Mouse (Mus musculus): ENCODE measurements at regions not wholly inside any gene's neighbourhood (a gene's known extent, or its start where the extent isn't known, plus 50 kb on each side); places are given as distances from the start of the nearest gene placed in this dataset.
"Not testable (repeated sequence)": the region's sequence is repeated elsewhere in the genome, so short reads cannot be mapped to it uniquely, and the experiment has no call there.

DNA sequence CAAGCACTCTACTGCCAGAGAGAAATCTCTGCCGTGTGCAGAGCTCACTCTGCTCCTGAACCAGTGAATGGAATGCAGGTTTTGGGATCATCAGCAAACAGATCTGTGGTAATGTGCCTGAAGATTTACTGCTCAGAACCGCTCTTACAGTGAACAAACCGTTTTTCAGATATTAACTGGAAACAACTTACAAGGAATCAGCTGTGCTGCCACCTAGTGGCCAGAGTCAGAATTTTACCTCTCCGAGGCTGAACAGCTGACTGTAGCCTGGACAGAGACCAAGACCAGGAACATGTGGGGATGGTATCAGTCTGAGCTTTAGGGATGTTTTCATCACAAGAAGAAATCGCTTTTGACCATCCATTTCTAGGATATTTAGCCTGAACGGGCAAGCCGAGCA lies 65.3 kb downstream of the Gm15023 start:
- peak in 1 of 2 experiments; percentile 49 for DNase-seq (ENCODE audit: low spot score in 2 of 2)
- intact Hi-C loops (cut with DNase I): not testable (repeated sequence)

DNA sequence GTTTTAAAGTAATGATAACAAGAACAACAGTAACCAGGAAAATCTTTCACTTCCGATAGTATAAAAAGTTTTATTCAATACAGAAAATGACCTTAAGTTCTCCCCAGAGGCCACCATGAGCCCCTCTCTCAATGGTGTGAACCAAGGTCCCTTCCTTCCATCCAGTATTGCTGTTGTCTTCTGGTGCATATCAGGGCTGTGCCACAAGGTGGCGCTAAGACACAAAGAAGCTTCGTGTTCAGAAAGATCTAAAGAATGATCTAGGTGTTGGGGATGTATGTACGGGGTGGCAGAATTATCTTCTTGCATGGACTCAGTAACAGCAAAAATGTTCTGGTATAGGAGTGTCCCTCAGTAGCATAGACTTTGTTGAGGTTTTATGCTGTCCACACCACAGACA lies 66.6 kb downstream of the Gm15023 start:
- peak in 1 of 2 experiments; percentile 73 for DNase-seq (ENCODE audit: low spot score in 2 of 2)
- intact Hi-C loops (cut with DNase I): not testable (repeated sequence)

DNA sequence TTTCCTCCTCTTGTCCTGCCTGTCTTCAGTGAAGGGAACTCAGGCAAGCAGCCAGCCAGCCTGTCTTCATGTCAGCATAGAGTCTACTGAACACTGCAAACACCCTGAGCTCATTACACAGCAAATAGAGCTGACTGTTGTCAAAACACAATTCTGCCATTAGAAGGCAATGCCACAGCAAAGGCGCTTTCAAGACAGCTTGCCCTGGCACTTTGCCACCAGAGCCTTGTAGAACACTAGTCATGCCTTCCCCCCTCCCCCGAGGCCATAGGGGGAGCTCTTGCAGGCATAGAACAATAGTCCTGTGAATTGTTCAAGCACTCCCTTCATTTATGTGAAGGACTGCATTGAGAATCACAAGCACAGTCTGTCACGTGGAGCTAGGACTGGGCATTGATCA lies 75.8 kb downstream of the Gm15023 start:
- DNase-seq (ENCODE audit: low spot score in 2 of 2): peak; percentile 3 to 23
- intact Hi-C loops (cut with DNase I): no loop called here

DNA sequence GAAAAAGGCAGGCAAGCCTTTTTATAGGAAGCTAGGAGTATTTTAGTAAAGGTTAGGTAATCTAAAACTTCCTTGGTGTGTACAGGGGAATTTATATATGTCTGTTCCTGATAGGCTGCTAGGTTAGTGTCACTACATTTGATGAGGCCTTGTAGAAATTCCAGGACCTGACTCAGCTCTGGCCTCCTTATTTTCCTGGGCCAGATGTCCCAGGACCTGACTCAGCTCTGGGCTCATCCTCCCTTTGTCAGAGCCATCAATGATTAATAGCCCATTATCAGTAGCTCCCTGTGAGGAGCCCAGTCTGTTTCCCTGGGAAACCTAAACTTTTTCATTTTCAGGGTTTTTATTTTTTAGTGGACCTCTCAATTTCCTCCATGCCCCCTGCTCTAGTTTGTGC lies 79.3 kb downstream of the Gm15023 start:
- intact Hi-C loops (cut with DNase I): no loop called here

DNA sequence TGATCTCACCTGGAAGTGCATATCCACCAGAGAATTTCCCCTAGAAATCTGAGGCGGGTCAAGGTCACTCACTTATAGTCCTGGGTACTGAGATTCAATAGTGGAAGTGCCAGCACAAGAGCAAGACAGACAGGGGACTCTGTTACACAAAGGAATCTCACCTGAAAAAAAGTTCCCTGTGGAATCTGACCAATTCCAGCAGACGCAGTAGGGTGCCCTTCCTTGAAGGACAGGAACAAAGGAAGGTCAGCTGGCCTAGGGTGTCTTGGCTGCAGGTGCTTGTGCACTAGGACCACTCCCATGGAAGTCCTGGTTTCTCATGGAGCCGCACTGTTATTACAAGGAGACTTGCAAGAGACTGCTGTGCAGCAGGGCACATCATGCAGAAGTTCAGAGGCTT lies 81.2 kb downstream of the Gm15023 start:
- no peak for DNase-seq (ENCODE audit: low spot score in 2 of 2)
- intact Hi-C loops (cut with DNase I): no loop called here

More for the DNA sequence above, 79.3 kb downstream of the Gm15023 start:
- no peak for DNase-seq (ENCODE audit: low spot score in 2 of 2)

DNA sequence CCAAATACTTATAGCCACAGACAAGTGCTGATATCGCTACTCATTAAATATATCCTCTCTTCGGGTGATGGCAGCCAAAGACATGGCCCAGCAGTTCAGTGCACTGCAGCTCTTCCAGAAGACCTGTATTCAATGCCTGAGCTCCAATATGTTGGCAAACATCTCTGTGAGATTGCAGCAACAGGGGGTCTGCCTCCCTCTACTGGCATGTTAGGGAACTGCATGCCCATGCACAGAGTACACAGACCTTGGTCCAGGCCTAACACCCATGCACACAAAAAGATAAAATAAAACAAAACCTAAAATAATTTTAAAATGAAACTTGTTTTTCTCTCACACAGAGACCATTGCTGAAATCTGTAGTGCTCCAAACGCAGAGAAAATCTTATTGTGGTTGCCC lies 82.1 kb upstream of the Zmat1 start:
- intact Hi-C loops (cut with DNase I): not testable (repeated sequence)
- peak; percentile 55 to 77 for DNase-seq (ENCODE audit: low spot score in 2 of 2)

DNA sequence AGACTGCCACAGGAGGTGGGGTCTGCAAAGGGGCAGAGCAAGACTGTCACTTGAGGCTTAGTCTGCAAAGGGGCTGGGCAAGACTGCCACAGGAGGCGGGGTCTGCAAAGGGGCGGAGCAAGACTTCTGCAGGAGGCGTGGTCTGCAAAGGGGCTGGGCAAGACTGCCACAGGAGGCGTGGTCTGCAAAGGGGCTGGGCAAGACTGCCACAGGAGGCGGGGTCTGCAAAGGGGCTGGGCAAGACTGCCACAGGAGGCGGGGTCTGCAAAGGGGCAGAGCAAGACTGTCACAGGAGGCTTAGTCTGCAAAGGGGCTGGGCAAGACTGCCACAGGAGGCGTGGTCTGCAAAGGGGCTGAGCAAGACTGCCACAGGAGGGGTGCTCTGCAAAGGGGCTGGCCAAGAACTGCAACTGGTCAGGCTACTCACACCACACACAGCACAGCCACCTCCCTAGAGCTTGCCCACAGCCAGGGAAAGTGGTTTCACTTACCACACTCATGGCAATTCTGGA lies 78.1 kb upstream of the Zmat1 start:
- intact Hi-C loops (cut with DNase I): loop anchor here (10.0 kb wide), 1 partner anchor 72 kb away; no protein-coding TSS in a partner anchor
- DNase-seq (ENCODE audit: low spot score in 2 of 2): not testable (repeated sequence)

DNA sequence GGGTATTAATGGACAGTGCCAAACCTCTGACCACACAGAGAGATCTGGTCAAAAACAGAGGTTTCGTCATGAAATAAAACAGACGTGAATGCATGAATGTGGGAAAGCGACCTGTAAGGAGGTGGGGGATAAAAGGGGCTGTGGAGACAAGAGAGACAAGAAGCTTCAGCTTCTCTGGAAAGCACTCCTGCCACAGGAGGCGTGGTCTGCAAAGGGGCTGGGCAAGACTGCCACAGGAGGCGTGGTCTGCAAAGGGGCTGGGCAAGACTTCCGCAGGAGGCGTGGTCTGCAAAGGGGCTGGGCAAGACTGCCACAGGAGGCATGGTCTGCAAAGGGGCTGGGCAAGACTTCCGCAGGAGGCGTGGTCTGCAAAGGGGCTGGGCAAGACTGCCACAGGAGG lies 77.6 kb upstream of the Zmat1 start:
- intact Hi-C loops (cut with DNase I): loop anchor here (10.0 kb wide), 1 partner anchor 72 kb away; no protein-coding TSS in a partner anchor
- DNase-seq (ENCODE audit: low spot score in 2 of 2): not testable (repeated sequence)

DNA sequence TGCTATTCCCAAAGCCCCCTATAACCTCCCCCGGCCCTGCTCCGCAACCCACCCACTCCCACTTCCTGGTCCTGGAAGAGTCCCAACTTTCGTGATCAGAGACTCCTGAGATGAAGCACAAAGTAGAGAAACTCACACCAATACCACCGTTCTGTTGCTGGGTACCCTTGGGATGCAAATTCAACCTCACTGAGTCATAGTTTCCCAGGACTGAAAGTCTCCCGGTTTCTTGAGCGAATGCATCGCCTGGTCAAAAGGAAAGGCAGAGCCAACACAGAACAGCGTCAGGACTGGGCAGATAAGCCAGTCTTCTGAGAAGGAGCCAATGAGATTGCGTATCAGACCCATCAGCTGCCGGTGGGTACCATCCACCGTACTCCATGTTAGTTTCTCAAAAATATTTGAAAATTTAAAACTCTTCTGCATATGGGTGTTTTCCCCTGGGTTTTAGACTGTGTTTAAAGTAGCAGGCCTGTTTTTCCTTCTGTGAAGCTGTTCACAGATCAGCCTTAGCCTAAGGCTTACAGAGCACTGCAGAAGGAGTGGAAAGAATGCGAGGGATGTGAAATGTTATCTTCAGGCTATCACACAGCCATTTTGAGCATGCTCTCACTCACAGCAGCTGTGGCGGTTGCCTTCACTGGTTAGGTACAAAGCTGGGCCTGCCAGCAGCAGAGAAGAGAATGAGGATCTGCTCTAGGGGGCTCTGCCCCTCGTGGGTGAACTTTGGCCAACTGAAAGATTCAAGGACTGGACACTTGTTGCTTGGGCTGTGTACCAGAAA lies 77.0 kb upstream of the Zmat1 start:
- intact Hi-C loops (cut with DNase I): loop anchor here (10.0 kb wide), 1 partner anchor 71 kb away; no protein-coding TSS in a partner anchor
- not testable (repeated sequence) for DNase-seq (ENCODE audit: low spot score in 2 of 2)

DNA sequence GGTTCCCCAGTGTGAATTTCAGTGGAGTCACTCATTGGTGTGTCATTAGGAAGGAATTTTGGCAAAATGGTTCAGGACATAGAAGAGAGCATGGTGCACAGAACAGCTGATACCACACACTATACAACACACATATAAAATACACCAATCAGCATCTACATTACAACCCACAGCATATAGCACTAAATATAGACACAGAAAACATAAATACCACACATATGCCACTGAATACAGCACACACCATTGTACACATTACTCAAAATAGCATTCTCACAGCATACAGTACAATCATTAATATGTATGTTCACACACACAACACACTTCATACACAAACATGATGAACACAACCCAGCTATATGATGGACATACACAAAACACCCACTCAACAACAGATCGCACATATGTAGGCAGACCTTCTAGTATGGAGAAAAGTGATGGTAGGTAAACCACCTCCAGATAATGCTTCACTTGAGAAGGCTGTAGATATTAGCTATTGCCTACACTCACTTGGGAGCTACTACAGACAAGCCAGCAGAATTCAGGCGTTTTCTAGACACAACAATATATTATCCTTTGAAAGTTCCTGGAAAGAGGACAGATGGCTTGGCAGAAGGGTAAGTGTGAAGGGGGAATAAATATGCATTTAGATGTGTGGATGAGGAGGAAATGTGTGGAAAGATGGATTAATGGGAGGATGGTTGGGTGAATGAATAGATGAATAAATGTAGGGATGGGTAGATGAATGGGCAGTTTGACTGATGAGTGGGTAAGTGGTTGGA lies 71.6 kb upstream of the Zmat1 start:
- intact Hi-C loops (cut with DNase I): loop anchor here (10.0 kb wide), 1 partner anchor 66 kb away; no protein-coding TSS in a partner anchor

DNA sequence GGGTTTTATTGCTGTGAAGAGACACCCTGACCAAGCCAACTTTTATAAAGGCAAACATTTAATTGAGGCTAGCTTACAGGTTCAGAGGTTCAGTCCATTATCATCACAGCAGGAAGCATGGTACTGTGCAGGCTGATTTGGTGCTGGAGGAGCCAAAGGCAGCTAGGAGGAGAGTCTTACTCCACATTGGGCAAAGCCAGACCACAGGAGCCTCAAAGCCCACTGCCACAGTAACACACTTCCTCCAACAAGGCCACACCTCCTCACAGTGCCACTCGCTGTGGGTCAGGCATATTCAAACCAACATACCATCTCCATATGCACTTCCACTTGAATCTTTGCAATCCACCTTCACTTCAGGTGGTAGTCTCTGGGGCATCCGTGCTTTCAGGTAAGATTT lies 70.4 kb upstream of the Zmat1 start:
- intact Hi-C loops (cut with DNase I): no loop called here
- no peak for DNase-seq (ENCODE audit: low spot score in 2 of 2)

More for the DNA sequence above, 71.6 kb upstream of the Zmat1 start:
- peak in 1 of 2 experiments; percentile 5 for DNase-seq (ENCODE audit: low spot score in 2 of 2)

DNA sequence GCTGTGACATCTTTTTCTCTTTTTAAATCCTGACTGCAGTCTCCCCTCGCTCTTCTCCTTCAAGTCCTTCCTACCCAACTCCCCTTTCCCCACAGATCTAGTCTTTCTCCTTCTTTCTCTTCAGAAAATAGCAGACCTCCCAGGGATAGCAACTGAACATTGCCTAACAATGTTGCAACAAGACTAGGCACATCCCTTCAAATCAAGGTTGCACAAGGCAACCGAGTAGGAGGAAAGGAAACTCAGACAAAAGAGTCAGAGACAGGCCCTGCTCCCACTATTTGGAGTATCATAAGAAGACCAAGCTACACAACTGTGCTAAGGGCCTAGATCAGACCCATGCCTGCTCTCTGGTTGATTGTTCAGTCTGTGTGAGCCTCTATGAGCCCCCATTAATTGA lies 66.9 kb upstream of the Zmat1 start:
- intact Hi-C loops (cut with DNase I): no loop called here
- DNase-seq (ENCODE audit: low spot score in 2 of 2): no peak

DNA sequence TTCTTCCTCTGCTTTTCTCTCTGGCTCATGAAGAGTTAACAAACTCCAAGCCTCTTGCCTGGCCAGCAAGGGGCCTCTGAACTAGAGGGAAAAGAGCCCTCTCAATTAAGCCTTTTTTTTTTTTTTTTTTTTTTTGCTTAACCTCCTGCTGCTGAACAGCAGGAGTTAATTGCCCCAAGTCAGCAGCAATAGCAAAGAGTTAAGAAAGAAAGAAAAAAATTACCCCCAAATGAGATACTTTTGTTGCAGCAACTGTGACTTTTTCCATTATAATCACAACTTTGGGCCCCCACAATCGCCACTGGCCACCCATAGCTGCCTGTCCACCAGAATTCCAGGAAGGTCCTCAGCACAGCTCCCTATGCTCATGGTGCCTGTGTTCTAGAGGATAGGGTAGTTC lies 60.4 kb upstream of the Zmat1 start:
- intact Hi-C loops (cut with DNase I): no loop called here
- no peak for DNase-seq (ENCODE audit: low spot score in 2 of 2)

DNA sequence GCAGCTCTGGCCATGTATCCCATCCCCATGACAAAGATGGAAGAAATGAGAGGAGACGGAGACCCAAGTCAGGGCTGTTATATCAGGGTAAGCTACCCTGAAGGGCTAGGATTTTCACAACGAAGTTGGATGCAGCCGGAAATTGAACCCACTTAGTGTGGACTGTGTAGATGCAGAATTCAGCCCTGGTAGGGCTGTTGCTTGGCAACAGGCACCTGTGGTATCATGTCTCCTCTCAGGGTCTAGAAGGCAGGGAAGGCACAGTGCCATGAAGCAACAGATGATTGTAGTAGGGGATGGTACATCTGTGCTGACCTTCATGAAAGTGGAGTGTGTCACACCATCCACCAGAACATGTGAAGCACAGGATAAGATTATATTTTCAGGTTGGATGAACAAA lies 51.2 kb upstream of the Zmat1 start:
- no peak for DNase-seq (ENCODE audit: low spot score in 2 of 2)
- intact Hi-C loops (cut with DNase I): no loop called here

DNA sequence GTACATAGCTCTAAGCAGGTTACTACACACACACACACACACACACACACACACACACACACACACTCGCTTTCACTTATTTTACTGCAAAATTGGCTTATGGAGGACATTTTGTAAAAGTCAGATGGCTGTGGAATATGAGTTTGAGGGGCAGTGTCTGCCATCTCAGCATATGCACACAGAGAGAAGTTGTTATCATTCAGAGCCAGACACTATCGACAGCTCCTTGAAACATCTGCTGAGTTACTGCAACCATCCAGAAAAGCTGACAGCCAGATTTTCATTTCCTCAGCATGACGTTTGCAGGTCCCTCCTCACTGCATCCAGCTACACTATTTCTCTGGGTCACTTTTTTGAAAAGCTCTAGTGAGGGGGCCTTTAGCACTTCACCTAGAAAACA lies 49.9 kb upstream of the Zmat1 start:
- DNase-seq (ENCODE audit: low spot score in 2 of 2): no peak
- intact Hi-C loops (cut with DNase I): no loop called here

All from left cerebral cortex, postnatal 14 days (tissue).